9 mouse cellular contexts compared by ENCODE assay signal in the genomic region with DNA sequence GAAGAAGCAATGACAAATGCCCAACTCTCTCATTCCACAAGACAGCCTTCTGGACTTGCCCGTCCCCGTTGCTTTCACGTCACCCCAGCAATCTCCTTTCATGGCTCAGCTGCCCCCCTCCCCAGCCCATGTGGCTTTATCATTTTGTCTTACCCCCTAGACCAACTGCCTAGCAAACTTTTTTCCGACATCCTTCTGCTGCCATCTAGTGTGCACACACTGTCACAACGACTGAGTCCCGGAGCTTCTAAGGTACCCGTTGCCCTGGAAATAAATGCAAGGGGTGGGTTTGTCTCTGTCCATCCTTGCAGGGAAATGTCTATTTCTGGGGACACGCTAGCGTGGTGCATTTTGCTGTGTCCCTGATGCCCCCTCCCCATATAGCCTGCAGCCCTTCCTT.
DNase-seq lines count a peak whose midpoint lies in the region; ATAC-seq and TF ChIP-seq lines count a peak whose summit lies in the region.
"Had no signal": no experiment of that assay in that cellular context is flagged by ENCODE, and none has a peak within 500 bp of the region (broad histone marks: within the 10 kb centered on the region; RNA-seq: fewer than 3 reads in every experiment).

No protein-coding gene starts in this region.

- no peaks in the 10 kb centered on the region for H3K36me3 ChIP-seq in kidney, adult 2 months (ENCODE audit: control insufficient read depth, insufficient read depth, low read length)
- no peaks in the 10 kb centered on the region for H3K36me3 ChIP-seq in kidney, embryonic 16.5 days (ENCODE audit: insufficient read depth, low read length)
- no peaks in the 10 kb centered on the region for H3K36me3 ChIP-seq in hindbrain, embryonic 16.5 days (ENCODE audit: control insufficient read depth, insufficient read depth, low read length)
- H3K36me3 ChIP-seq in limb, embryonic 11.5 days (ENCODE audit: control insufficient read depth, insufficient read depth, low read length) = no peaks in the 10 kb centered on the region
- H3K36me3 ChIP-seq: lung, embryonic 15.5 days had no signal

- 8% methylated on average over 9 of the region's 9 CpGs for WGBS in kidney, adult 2 months
- 9% methylated on average over 9 of the region's 9 CpGs for WGBS in kidney, embryonic 16.5 days
- 2% methylated on average over 9 of the region's 9 CpGs for WGBS in hindbrain, embryonic 16.5 days
- WGBS in limb, embryonic 11.5 days = 9% methylated on average over 9 of the region's 9 CpGs

- no peaks in the 10 kb centered on the region for H3K27me3 ChIP-seq in kidney, adult 2 months (replicated peaks; ENCODE audit: control insufficient read depth, insufficient read depth, low read length)
- H3K27me3 ChIP-seq in kidney, embryonic 16.5 days (ENCODE audit: insufficient read depth, low read length) = no peaks in the 10 kb centered on the region
- no peaks in the 10 kb centered on the region for H3K27me3 ChIP-seq in hindbrain, embryonic 16.5 days (replicated peaks; ENCODE audit: control insufficient read depth, insufficient read depth, low read length)
- H3K27me3 ChIP-seq in limb, embryonic 11.5 days (ENCODE audit: control insufficient read depth, insufficient read depth, low read length) = no peaks in the 10 kb centered on the region
- H3K27me3 ChIP-seq: lung, embryonic 15.5 days had no signal

- no peak overlapping the region for H3K27ac ChIP-seq in kidney, adult 2 months (ENCODE audit: insufficient read depth, low read depth, low read length)
- H3K27ac ChIP-seq in kidney, embryonic 16.5 days (ENCODE audit: low read length) = no peak overlapping the region
- no peak overlapping the region for H3K27ac ChIP-seq in hindbrain, embryonic 16.5 days (ENCODE audit: low read depth, low read length)
- no peak overlapping the region for H3K27ac ChIP-seq in limb, embryonic 11.5 days (replicated peaks; ENCODE audit: low read depth, low read length)
- H3K27ac ChIP-seq: lung, embryonic 15.5 days had no signal

- H3K4me1 ChIP-seq in kidney, adult 2 months (ENCODE audit: control insufficient read depth, insufficient read depth, low read length) = no peaks in the 10 kb centered on the region
- no peaks in the 10 kb centered on the region for H3K4me1 ChIP-seq in kidney, embryonic 16.5 days (ENCODE audit: insufficient read depth, low read length)
- H3K4me1 ChIP-seq in hindbrain, embryonic 16.5 days (ENCODE audit: control insufficient read depth, insufficient read depth, low read depth, low read length) = peaks cover 4% of the 10 kb centered on the region
- H3K4me1 ChIP-seq in limb, embryonic 11.5 days (ENCODE audit: control insufficient read depth, insufficient read depth, low read length) = no peaks in the 10 kb centered on the region
- H3K4me1 ChIP-seq: lung, embryonic 15.5 days had no signal

- H3K9me3 ChIP-seq in kidney, embryonic 16.5 days (ENCODE audit: low read length) = no peaks in the 10 kb centered on the region
- no peaks in the 10 kb centered on the region for H3K9me3 ChIP-seq in hindbrain, embryonic 16.5 days (ENCODE audit: control insufficient read depth, low read length)
- no peaks in the 10 kb centered on the region for H3K9me3 ChIP-seq in limb, embryonic 11.5 days (ENCODE audit: control insufficient read depth, low read length)
- H3K9me3 ChIP-seq: lung, embryonic 15.5 days had no signal

- no peak overlapping the region for H3K9ac ChIP-seq in kidney, embryonic 16.5 days (replicated peaks; ENCODE audit: low read length)
- 0 out of 2 replicates have a peak overlapping the region, but pooled peaks have one; percentile 56 for H3K9ac ChIP-seq in hindbrain, embryonic 16.5 days (ENCODE audit: low read depth, low read length)
- no peak overlapping the region for H3K9ac ChIP-seq in limb, embryonic 11.5 days (ENCODE audit: low read length)
- H3K9ac ChIP-seq: lung, embryonic 15.5 days had no signal

- H3K4me2 ChIP-seq in kidney, embryonic 16.5 days (replicated peaks; ENCODE audit: low read depth, low read length) = no peak overlapping the region
- H3K4me2 ChIP-seq in hindbrain, embryonic 16.5 days (ENCODE audit: low read length) = no peak overlapping the region
- no peak overlapping the region for H3K4me2 ChIP-seq in limb, embryonic 11.5 days (ENCODE audit: low read depth, severe bottlenecking)
- H3K4me2 ChIP-seq: lung, embryonic 15.5 days had no signal

- no peak for ATAC-seq in kidney, embryonic 16.5 days (ENCODE audit: low FRiP score, low TSS enrichment)
- peak; percentile 56; the same call in 1 of the 2 replicates for ATAC-seq in hindbrain, embryonic 16.5 days
- ATAC-seq in limb, embryonic 11.5 days (ENCODE audit: insufficient number of reproducible peaks, low FRiP score, low TSS enrichment, low read depth) = peak; percentile 36; the same call in 1 of the 2 replicates

- no peak overlapping the region for H3K4me3 ChIP-seq in kidney, adult 2 months (ENCODE audit: insufficient read depth, low read depth, low read length)
- no peak overlapping the region for H3K4me3 ChIP-seq in kidney, embryonic 16.5 days (ENCODE audit: low read length)
- H3K4me3 ChIP-seq in hindbrain, embryonic 16.5 days (ENCODE audit: low read length) = no peak overlapping the region
- no peak overlapping the region for H3K4me3 ChIP-seq in limb, embryonic 11.5 days (ENCODE audit: low read depth, low read length)
- H3K4me3 ChIP-seq: lung, embryonic 15.5 days had no signal

- peak; percentile 63 for TF ChIP-seq CTCF in kidney, adult 2 months (conservative IDR thresholded peaks at IDR 0.05; ENCODE audit: insufficient read depth, insufficient read length, low read depth, low read length)

- peak; percentile 33 for DNase-seq in kidney, adult 2 months
- DNase-seq in adipocyte (ENCODE audit: low spot score) = peak; percentile 31
- peak; percentile 58 for DNase-seq in embryo, embryonic 9.5 days (ENCODE audit: extremely low spot score)
- DNase-seq in limb, embryonic 11.5 days (ENCODE audit: low spot score) = peak; percentile 75
- peak; percentile 38 for DNase-seq in retina, postnatal 7 days (ENCODE audit: low read depth, low spot score)
- DNase-seq in spleen, postnatal 36 days (ENCODE audit: low spot score in 2 of 2) = no peak

- TF ChIP-seq POLR2A in kidney, adult 2 months (IDR thresholded peaks at IDR 0.05; ENCODE audit: low read depth, low read length) = no peak

Comparison
In these comparisons a context has a peak if more than half of its experiments do, and no peak if none do; other contexts are left out.
1. DNase-seq: peak in kidney, adult 2 months (single experiment), adipocyte (single experiment), embryo, embryonic 9.5 days (single experiment), limb, embryonic 11.5 days (single experiment) and retina, postnatal 7 days (single experiment); none in spleen, postnatal 36 days (0 of 2).